Mouse (Mus musculus) hindbrain, embryonic 10.5 days (tissue): ENCODE data around the gene Mcrip1. TPM values are rescaled to one million over a fixed set of nuclear protein-coding genes. Genes with fewer than 3 reads are reported as not detected.
"Not testable (repeated sequence)": the region's sequence is repeated elsewhere in the genome, so short reads cannot be mapped to it uniquely, and the experiment has no call there.

ENCODE experiments used
- DNase-seq: peaks from one replicate; pipeline ENCODE4 v3.0.0-alpha.2; 2017; ENCODE audit warnings: low spot score
- H3K27ac ChIP-seq: fragments of 300-500 bp; sonication (generic); 2 replicates; pipeline ENCODE4 v1.5.1; 2016; ENCODE audit warnings: mild to moderate bottlenecking, moderate library complexity
- H3K27me3 ChIP-seq: fragments of 300-500 bp; sonication (generic); 2 replicates; pipeline ENCODE4 v1.6.1; 2016; ENCODE audit warnings: mild to moderate bottlenecking; ENCODE audit not compliant: poor library complexity, insufficient read depth, severe bottlenecking
- H3K36me3 ChIP-seq: fragments of 300-500 bp; sonication (generic); 2 replicates; pipeline ENCODE4 v1.6.1; 2016; ENCODE audit warnings: mild to moderate bottlenecking, moderate library complexity
- H3K4me1 ChIP-seq: fragments of 300-500 bp; sonication (generic); replicated peaks from 2 replicates; pipeline ENCODE4 v1.6.1; 2016; ENCODE audit warnings: mild to moderate bottlenecking
- H3K4me3 ChIP-seq: fragments of 300-500 bp; sonication (generic); 2 replicates; pipeline ENCODE4 v1.5.1; 2016; ENCODE audit warnings: mild to moderate bottlenecking, moderate library complexity
- H3K9me3 ChIP-seq: fragments of 300-500 bp; sonication (generic); 2 replicates; pipeline ENCODE4 v1.6.1; 2016; ENCODE audit warnings: mild to moderate bottlenecking, moderate library complexity
- WGBS: fragments of 180-500 bp; shearing (Covaris S2); methylation state at CpG from one replicate; pipeline ENCODE4 v1.1.7; 2016; 5-methylcytosine and 5-hydroxymethylcytosine counted together
- polyA plus RNA-seq: library from polyadenylated mRNA; unstranded; fragments of >200 nt; fragmentation: Nextera tagmentation; extraction: Ambion mirVana; gene quantifications from 2 replicates; pipeline ENCODE4 v1.2.1, GENCODE M21; 2016

The Mcrip1 gene
- 219 and 261 TPM in 2 replicates for polyA plus RNA-seq

GRCm38 (mm10) chr11:120549168-120549945 is at the start of gene Mcrip1:
Gene Mcrip1, minus strand, starts transcription at chr11:120549727.
- Histone ChIP-seq H3K36me3 (peaks cover 39% of the 10 kb centered on the region), H3K9me3 (no peaks in the 10 kb centered on the region), H3K4me1 (peaks cover 35% of the 10 kb centered on the region), H3K27ac (peak within 1 kb of the TSS; percentile 96), H3K4me3 (peak within 1 kb of the TSS; percentile 100), H3K27me3 (no peaks in the 10 kb centered on the region)
- WGBS: 1% methylated on average over 84 of the region's 87 CpGs
- DNase-seq: peak; percentile 90

DNA sequence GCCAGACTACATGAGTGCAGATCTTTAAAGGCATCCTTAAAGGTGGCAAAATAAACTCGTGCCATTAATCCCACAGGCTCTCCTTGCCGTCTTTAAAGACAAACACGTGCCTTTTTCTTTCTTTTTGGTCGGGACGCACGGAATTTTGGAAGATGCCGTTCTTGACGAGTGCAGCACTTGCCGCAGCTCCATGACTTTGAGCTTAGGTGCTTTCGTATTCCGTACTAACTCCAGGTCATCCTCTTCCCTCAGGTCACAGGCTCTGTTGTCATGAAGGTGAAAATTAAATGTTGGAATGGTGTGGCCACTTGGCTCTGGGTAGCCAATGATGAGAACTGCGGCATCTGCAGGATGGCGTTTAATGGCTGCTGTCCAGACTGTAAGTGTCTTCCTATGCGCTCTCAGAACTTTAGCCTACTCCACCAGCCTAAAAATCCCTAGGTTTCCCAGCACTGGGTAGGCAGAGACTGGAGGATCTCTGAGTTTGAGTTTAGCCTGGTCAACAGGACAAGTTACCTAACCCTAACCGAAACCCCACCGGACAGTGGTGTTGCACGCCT is 49.5 kb upstream of the Mcrip1 start:
- Histone ChIP-seq H3K27me3 (no peaks in the 10 kb centered on the region), H3K4me1 (peaks cover 42% of the 10 kb centered on the region), H3K36me3 (peaks cover 77% of the 10 kb centered on the region), H3K4me3 (peak overlapping the region; percentile 91), H3K9me3 (no peaks in the 10 kb centered on the region), H3K27ac (peak overlapping the region; percentile 99)
- DNase-seq: no peak
- 53% methylated on average over 17 of the region's 17 CpGs for WGBS

GRCm38 (mm10) chr11:120598283-120598989 is 48.9 kb upstream of the Mcrip1 start, which contains the start of the genes Alyref and Anapc11:
Gene Alyref, minus strand, starts transcription at chr11:120598365.
Gene Anapc11, plus strand, starts transcription at chr11:120598421.
- no peaks in the 10 kb centered on the region for H3K27me3 ChIP-seq
- peak within 1 kb of the TSS; percentile 91 for H3K4me3 ChIP-seq
- peak within 1 kb of the TSS; percentile 99 for H3K27ac ChIP-seq
- peak; percentile 94 for DNase-seq
- peaks cover 42% of the 10 kb centered on the region for H3K4me1 ChIP-seq
- under 1% methylated on average over 88 of the region's 88 CpGs for WGBS
- no peaks in the 10 kb centered on the region for H3K9me3 ChIP-seq
- peaks cover 77% of the 10 kb centered on the region for H3K36me3 ChIP-seq

GRCm38 (mm10) chr11:120597240-120598235 is 48.0 kb upstream of the Mcrip1 start:
- Histone ChIP-seq H3K27me3 (no peaks in the 10 kb centered on the region), H3K4me1 (peaks cover 42% of the 10 kb centered on the region), H3K36me3 (peaks cover 77% of the 10 kb centered on the region), H3K9me3 (no peaks in the 10 kb centered on the region), H3K4me3 (peak overlapping the region; percentile 91), H3K27ac (peak overlapping the region; percentile 99)
- peak; percentile 35 for DNase-seq
- 5% methylated on average over 98 of the region's 99 CpGs for WGBS

DNA sequence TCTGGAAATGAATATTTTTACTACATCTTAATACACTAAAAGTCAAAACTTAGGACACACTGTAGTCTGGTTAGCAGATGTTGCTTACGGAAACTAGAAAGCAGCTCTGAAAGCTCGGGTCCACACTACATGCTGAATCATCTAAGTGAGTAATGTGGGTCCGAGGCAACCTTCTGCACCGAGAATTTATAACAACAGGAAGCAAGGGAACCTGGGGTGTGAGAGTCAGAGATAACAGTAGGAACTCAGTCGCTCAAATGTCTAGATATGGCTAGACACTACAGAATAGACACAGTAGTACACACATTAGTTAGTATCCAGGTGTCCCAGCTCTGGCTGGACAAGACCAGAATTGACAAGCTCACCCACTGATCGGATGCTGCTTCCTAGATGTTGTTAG is 39.0 kb upstream of the Mcrip1 start:
- Histone ChIP-seq H3K9me3 (peaks cover 4% of the 10 kb centered on the region), H3K4me1 (no peaks in the 10 kb centered on the region), H3K27me3 (no peaks in the 10 kb centered on the region), H3K4me3 (no peak overlapping the region), H3K27ac (no peak overlapping the region), H3K36me3 (peaks cover 99% of the 10 kb centered on the region)
- 97% methylated on average over 6 of the region's 6 CpGs for WGBS
- no peak for DNase-seq

DNA sequence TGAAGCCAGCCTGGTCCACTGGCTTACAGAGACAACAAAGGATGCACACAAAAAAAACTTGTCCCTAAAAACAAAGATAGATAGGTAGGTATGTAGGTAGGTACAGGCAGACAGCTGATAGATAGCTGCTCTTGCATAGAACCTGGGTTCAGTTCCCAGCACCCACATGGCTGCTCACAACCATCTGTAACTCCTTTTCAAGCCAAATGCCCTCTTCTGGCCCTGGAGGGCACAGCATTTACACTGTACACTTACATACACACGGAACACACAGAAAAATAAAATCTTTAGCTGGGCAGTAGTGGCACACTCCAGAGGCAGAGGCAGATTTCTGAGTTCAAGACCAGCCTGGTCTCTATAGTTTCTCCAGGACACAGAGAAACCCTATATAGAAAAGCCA is 34.4 kb upstream of the Mcrip1 start:
- no peak for DNase-seq
- Histone ChIP-seq H3K9me3 (peaks cover 4% of the 10 kb centered on the region), H3K4me3 (no peak overlapping the region), H3K4me1 (peaks cover 30% of the 10 kb centered on the region), H3K27me3 (no peaks in the 10 kb centered on the region), H3K36me3 (peaks cover 76% of the 10 kb centered on the region), H3K27ac (no peak overlapping the region)
- WGBS: 96% methylated on average over 1 of the region's 1 CpGs

- not testable (repeated sequence) for H3K9me3 ChIP-seq, H3K4me3 ChIP-seq, DNase-seq, H3K27me3 ChIP-seq
- peaks cover 40% of the 10 kb centered on the region for H3K4me1 ChIP-seq
- WGBS: 89% methylated on average over 2 of the region's 2 CpGs
- H3K27ac ChIP-seq: 0 out of 2 replicates have a peak overlapping the region, but pooled peaks have one; percentile 99
- H3K36me3 ChIP-seq: peaks cover 77% of the 10 kb centered on the region
Observed at GRCm38 (mm10) chr11:120582982-120583293, 33.4 kb upstream of the Mcrip1 start.

- DNase-seq: no peak
Observed at GRCm38 (mm10) chr11:120582268-120582981, 32.9 kb upstream of the Mcrip1 start.

GRCm38 (mm10) chr11:120581490-120582267 is 32.2 kb upstream of the Mcrip1 start, which contains the start of gene Arhgdia:
Gene Arhgdia, minus strand, starts transcription at chr11:120581624.
- peaks cover 76% of the 10 kb centered on the region for H3K36me3 ChIP-seq
- 5% methylated on average over 75 of the region's 75 CpGs for WGBS
- peak; percentile 90 for DNase-seq
- peak within 1 kb of the TSS; percentile 99 for H3K27ac ChIP-seq
- peaks cover 40% of the 10 kb centered on the region for H3K4me1 ChIP-seq
- H3K4me3 ChIP-seq: peak within 1 kb of the TSS; percentile 93
- H3K9me3 ChIP-seq: peaks cover 4% of the 10 kb centered on the region
- H3K27me3 ChIP-seq: no peaks in the 10 kb centered on the region

More at GRCm38 (mm10) chr11:120582268-120582981, 32.9 kb upstream of the Mcrip1 start:
- peaks cover 40% of the 10 kb centered on the region for H3K4me1 ChIP-seq
- no peaks in the 10 kb centered on the region for H3K27me3 ChIP-seq
- H3K4me3 ChIP-seq: peak overlapping the region; percentile 93
- WGBS: 76% methylated on average over 8 of the region's 8 CpGs
- H3K9me3 ChIP-seq: peaks cover 4% of the 10 kb centered on the region
- H3K27ac ChIP-seq: peak overlapping the region; percentile 99
- H3K36me3 ChIP-seq: peaks cover 77% of the 10 kb centered on the region

DNA sequence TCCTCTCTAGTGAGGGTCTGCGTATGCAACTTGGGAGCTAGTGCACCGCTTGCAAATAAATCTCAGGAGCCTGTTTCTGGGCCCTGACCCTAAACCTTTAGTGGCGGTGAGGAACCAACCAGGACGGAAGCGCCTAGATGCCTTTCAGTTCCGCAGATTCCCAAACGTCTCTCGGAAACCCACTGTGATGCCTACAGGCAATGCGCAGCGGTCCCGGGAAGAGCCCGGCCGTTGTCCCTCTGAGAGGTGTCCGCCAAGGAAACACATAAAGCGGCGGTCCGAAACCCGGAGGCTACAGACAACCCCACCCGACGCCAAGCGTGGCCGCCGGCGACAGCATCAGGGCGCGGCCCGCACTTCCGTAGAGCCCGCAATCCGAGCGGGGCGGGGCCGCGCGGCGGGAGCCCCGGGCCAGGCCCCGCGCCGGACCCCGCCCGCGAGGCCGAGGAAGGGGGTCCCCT is 31.4 kb upstream of the Mcrip1 start:
- H3K4me3 ChIP-seq: peak overlapping the region; percentile 93
- H3K27me3 ChIP-seq: no peaks in the 10 kb centered on the region
- peaks cover 4% of the 10 kb centered on the region for H3K9me3 ChIP-seq
- WGBS: under 1% methylated on average over 44 of the region's 44 CpGs
- H3K4me1 ChIP-seq: peaks cover 40% of the 10 kb centered on the region
- DNase-seq: peak; percentile 44
- H3K27ac ChIP-seq: peak overlapping the region; percentile 99
- H3K36me3 ChIP-seq: peaks cover 68% of the 10 kb centered on the region

DNA sequence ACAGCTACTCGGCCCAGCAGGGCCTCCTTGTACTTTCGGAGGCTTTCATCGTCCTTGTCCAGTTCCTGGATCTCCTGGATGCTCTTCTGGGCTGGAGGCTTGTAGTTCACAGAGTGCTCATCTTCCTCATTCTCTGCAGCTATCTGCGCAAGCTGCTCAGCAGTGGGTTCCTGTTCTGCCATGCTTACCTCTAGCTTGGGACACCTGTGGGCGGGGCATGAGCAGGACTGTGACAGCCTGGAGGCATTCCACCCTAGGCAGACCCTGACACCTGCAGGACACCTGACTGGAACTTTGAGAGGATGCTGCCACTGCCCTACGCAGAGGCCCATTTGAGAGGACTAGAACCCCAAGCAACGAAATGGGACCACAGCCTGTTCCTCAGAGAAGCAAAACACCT is 30.7 kb upstream of the Mcrip1 start:
- DNase-seq: no peak
- Histone ChIP-seq H3K27ac (peak overlapping the region; percentile 99), H3K4me1 (peaks cover 40% of the 10 kb centered on the region), H3K27me3 (no peaks in the 10 kb centered on the region), H3K36me3 (peaks cover 61% of the 10 kb centered on the region), H3K4me3 (peak overlapping the region; percentile 93), H3K9me3 (peaks cover 4% of the 10 kb centered on the region)
- 67% methylated on average over 7 of the region's 7 CpGs for WGBS
